Mouse (Mus musculus) cerebral cortex, adult 2 months (tissue): ENCODE data around the gene D8Ertd738e.

ENCODE experiments used
- WGBS: fragments of 180-500 bp; shearing (Covaris S2); methylation state at CpG from one replicate; pipeline ENCODE4 v1.1.7; 2018; 5-methylcytosine and 5-hydroxymethylcytosine counted together

The D8Ertd738e gene

GRCm38 (mm10) chr8:84202938-84203917 lies 46.3 kb downstream of the D8Ertd738e start:
- WGBS = 10% methylated on average over 34 of the region's 34 CpGs

GRCm38 (mm10) chr8:84202466-84202865 lies 47.1 kb downstream of the D8Ertd738e start:
- WGBS = 43% methylated on average over 9 of the region's 9 CpGs

GRCm38 (mm10) chr8:84201545-84202245 lies 47.8 kb downstream of the D8Ertd738e start:
- WGBS = 38% methylated on average over 15 of the region's 15 CpGs

- WGBS = 10% methylated on average over 67 of the region's 70 CpGs
These were observed 48.6 kb downstream of the D8Ertd738e start for GRCm38 (mm10) chr8:84200652-84201544.

GRCm38 (mm10) chr8:84200126-84200555 lies 49.4 kb downstream of the D8Ertd738e start:
- 20% methylated on average over 8 of the region's 8 CpGs for WGBS

GRCm38 (mm10) chr8:84199348-84200125 lies 50.0 kb downstream of the D8Ertd738e start:
- WGBS = 60% methylated on average over 11 of the region's 11 CpGs

- WGBS = 43% methylated on average over 4 of the region's 4 CpGs
These were observed 50.6 kb downstream of the D8Ertd738e start for GRCm38 (mm10) chr8:84198871-84199270.

GRCm38 (mm10) chr8:84197922-84198774 lies 51.4 kb downstream of the D8Ertd738e start:
- 5% methylated on average over 30 of the region's 30 CpGs for whole genome bisulfite sequencing

- WGBS = 7% methylated on average over 43 of the region's 43 CpGs
These were observed 52.2 kb downstream of the D8Ertd738e start for GRCm38 (mm10) chr8:84197141-84197921.
